Mouse (Mus musculus): Measurements from ENCODE around the gene Dnajb13. TPM values are rescaled to one million over a fixed set of nuclear protein-coding genes. Genes with fewer than 3 reads are reported as not detected.

Dnajb13 gene
- polyA plus RNA-seq, 2 experiments from 2014 or later, result 20.0 to 20.3 TPM

Other genes with a start within 250 kb of the Dnajb13 start
- not detected for gene P4ha3, start 229.4 kb downstream of the Dnajb13 start, polyA plus RNA-seq (2017; shearing (Covaris generic))
- 10 to 100 TPM; 34.1 to 35.9 TPM for gene C2cd3, start 142.7 kb downstream of the Dnajb13 start, polyA plus RNA-seq (2017; shearing (Covaris generic))
- gene Ppme1, start 142.7 kb downstream of the Dnajb13 start, polyA plus RNA-seq (2017; shearing (Covaris generic)), result 10 to 100 TPM; 20.8 to 23.7 TPM
- gene Ucp3, start 42.0 kb downstream of the Dnajb13 start, polyA plus RNA-seq (2017; shearing (Covaris generic)), result not detected
- gene Ucp2, start 21.6 kb downstream of the Dnajb13 start, polyA plus RNA-seq (2017; shearing (Covaris generic)), result 1,000 to 10,000 TPM; 1,055 to 1,337 TPM
- 10 to 100 TPM; 22.0 to 29.5 TPM for gene Coa4, start 22.1 kb upstream of the Dnajb13 start, polyA plus RNA-seq (2017; shearing (Covaris generic))
- 10 to 100 TPM in 1 of 2 experiments, 1 to 10 TPM in 1; 8.8 to 15.4 TPM for gene Rab6a, start 92.5 kb upstream of the Dnajb13 start, polyA plus RNA-seq (2017; shearing (Covaris generic))
- gene Mrpl48, start 93.3 kb upstream of the Dnajb13 start, polyA plus RNA-seq (2017; shearing (Covaris generic)), result 10 to 100 TPM; 74.2 to 77.0 TPM
- gene Plekhb1, start 147.5 kb upstream of the Dnajb13 start, polyA plus RNA-seq (2017; shearing (Covaris generic)), result under 1 TPM; 0.35 to 0.98 TPM
- gene Fam168a, start 191.7 kb upstream of the Dnajb13 start, polyA plus RNA-seq (2017; shearing (Covaris generic)), result 10 to 100 TPM; 21.6 to 32.8 TPM